Mouse (Mus musculus) central nervous system, embryonic 11.5 days (tissue): ENCODE results near the gene Kcng3. TPM values are rescaled to one million over a fixed set of nuclear protein-coding genes. Genes with fewer than 3 reads are reported as not detected.

Experiments used
- polyA plus RNA-seq: library from polyadenylated mRNA; depleted of rRNA; stranded (reverse); fragments of >200 nt; gene quantifications from 2 replicates; pipeline ENCODE4 v1.2.3, GENCODE M21; 2012; rRNA removed

The Kcng3 gene
- polyA plus RNA-seq = 0.12 and 0.19 TPM in 2 replicates

GRCm38 (mm10) chr17:83631783-83632652 is at the start of gene Kcng3:
Kcng3 (minus strand) TSS chr17:83631895.

Other genes with a start within 250 kb of the Kcng3 start
- 224 and 283 TPM in 2 replicates for gene Cox7a2l, start 114.6 kb downstream of the Kcng3 start, polyA plus RNA-seq
- 35.4 and 35.9 TPM in 2 replicates for gene Mta3, start 74.3 kb upstream of the Kcng3 start, polyA plus RNA-seq
- gene Haao, start 216.1 kb upstream of the Kcng3 start, polyA plus RNA-seq = 0.30 and 0.41 TPM in 2 replicates